Mouse (Mus musculus) liver, adult 2 months (tissue): ENCODE results near the gene Sgms1. TPM values are rescaled to one million over a fixed set of nuclear protein-coding genes. Genes with fewer than 3 reads are reported as not detected.
"Not testable (repeated sequence)": the region's sequence is repeated elsewhere in the genome, so short reads cannot be mapped to it uniquely, and the experiment has no call there.

ENCODE experiments used
- DNase-seq: peaks from one replicate; pipeline ENCODE4 v3.0.0-alpha.2; 2011; ENCODE audit warnings: low read depth, low spot score; ENCODE audit errors: extremely low read depth
- H3K27ac ChIP-seq: fragments of 200-500 bp; replicated peaks from 2 replicates; pipeline ENCODE4 v1.5.1; 2012; ENCODE audit warnings: low read depth, mild to moderate bottlenecking, control low read depth, inconsistent platforms, low read length; ENCODE audit not compliant: insufficient read depth
- H3K27me3 ChIP-seq: fragments of 200-500 bp; 2 replicates; pipeline ENCODE4 v1.6.1; 2012; ENCODE audit warnings: mild to moderate bottlenecking, moderate library complexity, low read length, inconsistent platforms; ENCODE audit not compliant: control insufficient read depth, insufficient read depth
- H3K36me3 ChIP-seq: fragments of 200-500 bp; 2 replicates; pipeline ENCODE4 v1.6.1; 2012; ENCODE audit warnings: low read length, inconsistent platforms; ENCODE audit not compliant: control insufficient read depth, insufficient read depth
- H3K4me1 ChIP-seq: fragments of 200-500 bp; 2 replicates; pipeline ENCODE4 v1.6.1; 2011; ENCODE audit warnings: low read length; ENCODE audit not compliant: control insufficient read depth, insufficient read depth
- H3K4me3 ChIP-seq: fragments of 200-500 bp; 2 replicates; pipeline ENCODE4 v1.5.1; 2011; ENCODE audit warnings: low read depth, mild to moderate bottlenecking, control low read depth, low read length, moderate library complexity; ENCODE audit not compliant: insufficient read depth
- H3K79me2 ChIP-seq: fragments of 200-500 bp; 2 replicates; pipeline ENCODE4 v1.6.1; 2012; ENCODE audit warnings: inconsistent platforms, mild to moderate bottlenecking, low read length, moderate library complexity; ENCODE audit not compliant: control insufficient read depth, insufficient read depth
- H3K9ac ChIP-seq: fragments of 200-500 bp; 2 replicates; pipeline ENCODE4 v1.6.1; 2012; ENCODE audit warnings: low read depth, mild to moderate bottlenecking, control low read depth, inconsistent platforms, low read length
- CTCF ChIP-seq: fragments of 200-500 bp; IDR thresholded peaks from 2 replicates; pipeline ENCODE4 v1.5.1; 2011; ENCODE audit warnings: low read depth, low read length, control low read depth
- POLR2A ChIP-seq: fragments of 200-500 bp; IDR thresholded peaks from 2 replicates; pipeline ENCODE4 v1.6.1; 2011; ENCODE audit warnings: low read length, control low read depth; ENCODE audit not compliant: insufficient read depth; ENCODE audit errors: extremely low read depth
- WGBS: fragments of 180-500 bp; shearing (Covaris S2); methylation state at CpG from one replicate; pipeline ENCODE4 v1.1.7; 2018; 5-methylcytosine and 5-hydroxymethylcytosine counted together
- polyA plus RNA-seq: library from polyadenylated mRNA; depleted of rRNA; stranded (reverse); fragments of >200 nt; gene quantifications from 2 replicates; pipeline ENCODE4 v1.2.3, GENCODE M21; 2012
- total RNA-seq: library from RNA; depleted of rRNA; stranded (reverse); fragments of >200 nt; gene quantifications from 2 replicates; pipeline ENCODE4 v1.2.3, GENCODE M21; 2014

Sgms1 gene
- total and polyA plus RNA-seq, 2 experiments = 6.5 to 26.7 TPM

GRCm38 (mm10) chr19:32320366-32320666 lies 69.2 kb downstream of the Sgms1 start:
- Histone ChIP-seq H3K36me3 (no peaks in the 10 kb centered on the region), H3K27ac (0 out of 2 replicates have a peak overlapping the region, but pooled peaks have one; percentile 24), H3K79me2 (peaks cover 11% of the 10 kb centered on the region; the same call in 1 of the 2 replicates), H3K4me1 (peaks cover 30% of the 10 kb centered on the region), H3K9ac (no peak overlapping the region), H3K4me3 (no peak overlapping the region), H3K27me3 (no peaks in the 10 kb centered on the region)
- 27% methylated on average over 4 of the region's 4 CpGs for WGBS
- peak; percentile 71 for DNase-seq
- peak; percentile 87 for TF ChIP-seq CTCF
- no peak for TF ChIP-seq POLR2A

GRCm38 (mm10) chr19:32319531-32320365 lies 69.8 kb downstream of the Sgms1 start:
- Histone ChIP-seq H3K4me3 (no peak overlapping the region), H3K36me3 (no peaks in the 10 kb centered on the region), H3K27me3 (no peaks in the 10 kb centered on the region), H3K9ac (no peak overlapping the region), H3K79me2 (peaks cover 11% of the 10 kb centered on the region; the same call in 1 of the 2 replicates), H3K4me1 (peaks cover 30% of the 10 kb centered on the region), H3K27ac (0 out of 2 replicates have a peak overlapping the region, but pooled peaks have one; percentile 24)
- DNase-seq = peak; percentile 90
- WGBS = 15% methylated on average over 12 of the region's 12 CpGs
- TF ChIP-seq CTCF (no peak), POLR2A (no peak)

GRCm38 (mm10) chr19:32319057-32319456 lies 70.5 kb downstream of the Sgms1 start:
- 68% methylated on average over 1 of the region's 1 CpGs for WGBS
- Histone ChIP-seq H3K4me3 (no peak overlapping the region), H3K27ac (no peak overlapping the region), H3K27me3 (no peaks in the 10 kb centered on the region), H3K9ac (no peak overlapping the region), H3K79me2 (peaks cover 11% of the 10 kb centered on the region; the same call in 1 of the 2 replicates), H3K4me1 (peaks cover 27% of the 10 kb centered on the region), H3K36me3 (no peaks in the 10 kb centered on the region)
- TF ChIP-seq POLR2A (no peak), CTCF (no peak)
- DNase-seq = no peak

- not testable (repeated sequence) for DNase-seq, H3K9ac ChIP-seq, H3K36me3 ChIP-seq, H3K27ac ChIP-seq, H3K4me3 ChIP-seq, H3K27me3 ChIP-seq
- WGBS = 97% methylated on average over 1 of the region's 1 CpGs
- Histone ChIP-seq H3K79me2 (peaks cover 11% of the 10 kb centered on the region; the same call in 1 of the 2 replicates), H3K4me1 (peaks cover 16% of the 10 kb centered on the region; the same call in 1 of the 2 replicates)
Observed at GRCm38 (mm10) chr19:32317347-32317746, 72.2 kb downstream of the Sgms1 start.

- 95% methylated on average over 4 of the region's 4 CpGs for WGBS
- H3K4me1 ChIP-seq = 0 out of 2 replicates have a peak, but pooled peaks cover 2% of the 10 kb centered on the region
- H3K27ac ChIP-seq = no peak overlapping the region
- no peak for TF ChIP-seq CTCF
- TF ChIP-seq POLR2A = no peak
- DNase-seq = no peak
- H3K36me3 ChIP-seq = no peaks in the 10 kb centered on the region
- peaks cover 9% of the 10 kb centered on the region; the same call in 1 of the 2 replicates for H3K79me2 ChIP-seq
- no peak overlapping the region for H3K4me3 ChIP-seq
- H3K27me3 ChIP-seq = no peaks in the 10 kb centered on the region
- no peak overlapping the region for H3K9ac ChIP-seq
Observed at GRCm38 (mm10) chr19:32313304-32313703, 76.2 kb downstream of the Sgms1 start.

GRCm38 (mm10) chr19:32311762-32312161 lies 77.8 kb downstream of the Sgms1 start:
- H3K4me1 ChIP-seq = peaks cover 6% of the 10 kb centered on the region; the same call in 1 of the 2 replicates
- no peak overlapping the region for H3K4me3 ChIP-seq
- no peaks in the 10 kb centered on the region for H3K27me3 ChIP-seq
- TF ChIP-seq CTCF (no peak), POLR2A (no peak)
- H3K9ac ChIP-seq = no peak overlapping the region
- H3K79me2 ChIP-seq = peaks cover 9% of the 10 kb centered on the region; the same call in 1 of the 2 replicates
- no peaks in the 10 kb centered on the region for H3K36me3 ChIP-seq
- WGBS = 73% methylated on average over 5 of the region's 5 CpGs
- DNase-seq = peak; percentile 60
- no peak overlapping the region for H3K27ac ChIP-seq
